Mouse (Mus musculus) ovary, adult 18-20 months (tissue): ENCODE measurements at regions not wholly inside any gene's neighbourhood (a gene's known extent, or its start where the extent isn't known, plus 50 kb on each side); places are given as distances from the start of the nearest gene placed in this dataset.
A peak's percentile ranks its signal among the peaks of the same experiment; 100 is the strongest.

ENCODE experiments used
- DNase-seq: peaks from one replicate; pipeline ENCODE4 v3.0.0; 2022; ENCODE audit warnings: low spot score, mixed read lengths

DNA sequence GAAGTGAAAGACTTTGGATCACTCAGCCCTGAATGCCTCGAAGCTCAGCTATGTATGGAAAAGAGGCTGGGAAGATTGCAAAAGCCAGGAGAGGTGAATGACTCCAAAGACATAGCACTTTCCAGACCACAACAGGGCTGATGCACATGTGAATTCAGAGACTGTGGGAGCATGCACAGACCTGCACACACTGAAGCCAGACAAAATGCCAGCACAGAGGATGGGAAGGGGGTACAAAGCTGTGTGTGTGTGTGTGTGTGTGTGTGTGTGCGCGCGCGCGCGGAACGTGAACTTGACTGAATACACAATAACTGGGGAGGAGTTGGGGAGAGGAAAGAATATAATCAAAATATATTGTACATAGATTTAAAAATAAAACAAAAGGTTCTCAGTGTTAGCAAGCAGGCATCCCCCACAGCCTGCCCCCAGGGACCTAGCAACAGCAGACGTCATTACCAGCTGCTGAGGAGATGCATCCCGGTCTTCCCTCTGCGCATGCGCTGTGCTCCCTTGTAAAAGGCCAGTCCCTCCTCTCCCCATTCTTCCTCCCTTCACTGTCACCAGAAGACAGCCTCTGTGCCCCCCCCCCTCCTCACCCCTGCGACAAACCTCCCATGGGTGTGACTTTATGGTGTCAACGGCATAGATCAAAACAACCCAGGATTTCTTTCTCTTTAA lies 89.5 kb upstream of the Mrps22 start:
- DNase-seq, result peak; percentile 75

DNA sequence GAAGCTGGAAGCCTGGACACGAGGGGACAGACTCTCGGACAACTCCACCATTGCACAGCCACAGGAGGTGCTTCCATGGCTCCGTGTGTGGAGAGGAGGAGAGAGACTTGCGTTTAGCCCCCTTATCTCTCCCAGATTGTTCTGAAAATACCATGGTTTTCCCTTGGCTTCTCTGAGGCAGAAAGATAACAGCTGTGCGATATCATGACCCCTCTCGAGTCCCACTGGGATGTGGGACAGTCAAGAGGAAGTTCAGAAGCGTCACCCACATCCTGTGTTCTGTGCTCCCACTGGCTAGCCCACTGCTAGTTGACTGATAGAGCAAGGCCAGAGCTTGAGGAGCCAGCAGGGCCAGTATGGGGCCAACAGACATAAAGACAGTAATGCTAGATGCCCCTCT lies 84.1 kb upstream of the Mrps22 start:
- DNase-seq, result no peak

DNA sequence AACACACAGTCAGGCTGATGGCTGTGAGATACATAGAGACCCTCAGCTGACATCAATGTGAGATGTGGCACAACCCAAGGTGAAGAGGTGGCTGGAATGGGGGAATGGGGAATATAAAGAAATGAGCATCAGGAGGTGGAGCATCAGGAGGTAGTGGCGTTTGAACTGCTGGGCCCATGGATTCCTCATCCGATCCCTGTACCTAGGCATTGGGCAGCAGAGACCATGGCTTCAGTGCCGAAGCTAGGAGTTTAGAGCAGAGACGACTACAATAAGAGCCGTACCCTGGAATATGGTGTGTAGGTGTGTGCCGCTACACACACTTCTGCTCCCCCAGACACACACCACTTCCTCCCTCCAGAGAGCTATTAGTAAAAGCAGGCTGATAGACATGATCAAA lies 82.9 kb upstream of the Mrps22 start:
- no peak for DNase-seq

GRCm38 (mm10) chr9:98675612-98676011 lies 74.2 kb upstream of the Mrps22 start:
- DNase-seq, result peak; percentile 72

DNA sequence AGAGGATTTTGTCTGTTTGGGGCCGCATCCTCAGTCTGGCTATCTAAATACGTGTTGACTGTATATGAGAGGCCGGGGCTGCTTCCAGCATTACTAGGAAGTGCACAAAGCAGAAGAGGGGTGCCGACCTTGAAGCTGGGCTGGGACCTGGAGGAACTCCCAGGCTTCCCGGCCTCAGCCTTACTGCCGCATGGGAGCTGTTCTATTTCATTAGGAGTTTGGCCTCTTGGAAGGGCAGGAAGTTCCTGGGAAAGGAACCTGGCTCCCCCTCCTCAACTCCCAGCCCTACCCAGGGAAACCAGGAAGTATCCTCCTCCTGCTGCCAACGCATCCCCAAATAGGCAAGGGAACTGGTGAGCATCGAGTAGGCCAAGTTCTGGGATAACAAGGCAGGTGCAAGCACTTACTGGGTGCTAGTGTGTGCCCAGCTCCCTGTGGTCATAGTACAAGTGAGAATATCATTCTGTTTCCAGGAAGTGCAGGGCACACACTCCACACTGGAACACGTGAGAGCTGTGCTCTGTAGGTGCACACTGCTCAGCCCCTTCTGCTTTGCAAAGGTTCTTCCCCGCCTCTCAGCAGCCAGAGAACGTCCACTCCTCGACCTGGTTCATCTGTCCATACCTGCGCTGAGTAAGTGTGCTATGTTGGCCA lies 72.1 kb upstream of the Mrps22 start:
- peak; percentile 1 for DNase-seq

DNA sequence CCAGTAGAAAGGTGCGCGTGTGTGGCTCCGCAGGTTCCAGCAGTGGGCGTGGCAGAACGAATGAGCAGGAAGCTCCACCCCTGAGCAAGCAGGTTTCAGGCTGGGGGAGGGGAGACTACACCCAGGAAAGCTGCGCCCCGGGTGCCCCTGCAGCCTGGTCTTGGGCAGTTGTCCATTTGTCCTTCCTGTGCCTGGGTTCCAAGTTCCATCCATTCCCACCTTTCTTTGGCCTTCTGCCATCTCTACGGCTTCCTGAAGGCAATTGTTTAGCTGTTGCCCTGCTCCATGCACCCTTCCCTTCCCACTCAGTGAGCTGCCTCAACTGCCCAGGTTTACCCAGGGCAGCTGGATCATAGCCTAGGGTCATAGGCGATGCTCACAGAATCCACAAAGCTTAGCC lies 70.9 kb upstream of the Mrps22 start:
- DNase-seq, result peak; percentile 1

DNA sequence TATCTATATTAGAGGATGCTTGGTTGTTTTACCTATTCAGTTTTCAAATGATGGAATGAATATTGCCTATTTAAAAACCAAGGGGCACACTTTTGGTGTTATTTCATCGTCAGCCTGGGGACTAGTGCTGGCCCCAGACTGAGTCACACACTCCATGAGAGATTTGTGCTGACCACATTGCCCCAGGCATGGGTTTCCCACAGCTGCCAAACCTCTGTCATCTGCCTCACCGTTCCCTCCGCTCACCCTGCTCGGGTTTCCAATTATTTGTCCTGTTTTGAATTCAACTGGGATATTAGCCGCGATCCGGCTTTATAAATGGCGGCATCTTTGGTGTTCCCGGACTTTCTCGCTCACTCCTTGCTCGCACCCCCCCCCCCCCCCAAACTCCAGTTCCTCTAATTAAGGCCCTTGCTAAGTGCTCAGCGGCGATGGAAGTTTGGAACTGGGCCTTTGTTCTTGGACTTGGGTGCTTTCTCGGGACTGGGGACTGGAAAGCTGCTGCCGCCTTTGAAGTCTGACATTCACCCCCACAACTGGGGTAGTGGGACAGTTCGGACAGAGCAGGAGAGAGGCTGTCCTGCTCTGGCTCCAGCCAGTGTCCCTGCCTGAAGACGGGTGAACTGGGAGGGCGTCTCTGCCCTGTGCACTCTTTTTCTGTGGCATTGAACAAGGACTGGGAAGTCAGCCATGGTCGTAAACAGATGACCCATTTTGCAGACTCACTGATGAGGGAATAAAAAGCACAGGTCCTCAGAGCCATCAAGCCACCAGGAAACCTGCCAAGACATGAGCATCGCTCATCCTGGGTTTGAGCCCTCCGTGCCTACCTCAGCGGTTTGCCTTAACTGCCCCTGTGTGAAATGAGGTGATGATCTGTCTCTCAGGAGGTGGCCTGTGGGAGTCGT lies 67.2 kb upstream of the Mrps22 start:
- DNase-seq, result no peak

DNA sequence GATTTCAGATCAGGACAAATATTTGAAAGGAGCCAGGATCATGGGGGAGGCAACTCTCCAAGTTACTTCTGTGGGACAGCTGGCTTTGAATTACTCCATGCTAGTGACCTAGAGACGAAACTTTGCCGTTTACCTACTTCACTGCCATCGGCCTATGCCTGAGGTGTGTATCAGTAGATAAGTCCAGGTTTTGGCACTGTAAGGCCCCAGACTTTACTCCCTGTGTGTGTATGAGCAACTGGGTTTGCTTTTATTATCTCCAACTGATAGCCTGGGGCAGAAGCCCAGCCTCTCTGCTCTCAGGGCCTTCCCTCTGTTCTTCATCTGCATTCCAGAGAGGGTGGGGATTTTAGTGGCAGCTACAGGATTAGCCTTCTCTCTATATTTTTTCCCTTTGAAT lies 65.6 kb upstream of the Mrps22 start:
- no peak for DNase-seq

DNA sequence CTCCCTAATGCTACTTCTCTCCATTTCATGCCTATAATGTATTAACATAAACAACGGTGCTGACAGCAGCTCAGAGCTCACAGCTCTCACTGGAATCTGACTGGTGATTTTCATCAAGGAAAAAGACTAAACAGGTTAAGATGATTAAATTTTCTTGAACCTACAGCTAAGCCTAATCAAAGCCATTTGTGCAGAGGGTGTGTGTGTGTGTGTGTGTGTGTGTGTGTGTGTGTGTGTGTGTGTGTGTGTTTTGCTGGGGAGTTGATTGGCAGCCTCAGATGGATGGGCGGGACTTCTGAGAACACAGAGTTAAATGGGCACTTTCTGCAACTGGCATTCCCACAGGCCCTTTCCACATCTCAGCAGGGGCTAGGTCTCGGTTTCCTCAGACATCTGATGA lies 61.6 kb upstream of the Mrps22 start:
- no peak for DNase-seq

DNA sequence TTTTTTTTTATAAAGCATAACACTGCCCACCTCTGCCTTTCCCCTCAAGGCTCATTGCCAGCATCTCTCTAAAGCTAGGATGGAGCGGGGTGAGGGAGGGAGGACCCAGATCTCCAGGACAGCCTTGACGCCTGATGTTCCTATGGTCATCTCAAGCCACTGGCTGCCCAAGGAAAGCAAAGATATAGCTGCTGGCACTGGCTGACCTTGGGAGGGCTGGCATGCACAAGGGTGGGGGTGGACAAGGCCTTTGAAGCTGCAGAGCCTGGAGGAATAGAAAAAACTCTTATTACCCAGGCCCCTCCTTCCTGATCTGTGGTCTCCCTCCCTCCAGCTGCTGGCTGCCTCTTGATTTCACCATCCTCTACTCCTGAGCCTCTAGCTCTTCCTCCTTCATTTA lies 50.2 kb upstream of the Mrps22 start:
- DNase-seq, result peak; percentile 88
